Mouse (Mus musculus): Measurements from ENCODE around the gene Asf1b.
"Not testable (repeated sequence)": the region's sequence is repeated elsewhere in the genome, so short reads cannot be mapped to it uniquely, and the experiment has no call there.

The Asf1b gene

GRCm38 (mm10) chr8:83996567-83997505 is 41.5 kb downstream of the Asf1b start:
- peak; percentile 83 for DNase-seq (ENCODE audit: low read depth)

- DNase-seq (ENCODE audit: low read depth) = peak; percentile 68
These were observed 42.3 kb downstream of the Asf1b start, which contains the start of gene Samd1 for GRCm38 (mm10) chr8:83997511-83998141. TSS of gene Samd1 (plus strand) at chr8:83997672.

GRCm38 (mm10) chr8:83998231-83999056 is 43.1 kb downstream of the Asf1b start:
- DNase-seq (ENCODE audit: low read depth) = peak; percentile 85

- DNase-seq (ENCODE audit: low read depth) = no peak
These were observed 43.9 kb downstream of the Asf1b start for GRCm38 (mm10) chr8:83999057-83999705.

GRCm38 (mm10) chr8:83999825-84000224 is 44.5 kb downstream of the Asf1b start:
- DNase-seq (ENCODE audit: low read depth) = no peak

- DNase-seq (ENCODE audit: low read depth) = no peak
These were observed 46.1 kb downstream of the Asf1b start, which contains the start of gene 1700067K01Rik for GRCm38 (mm10) chr8:84001281-84002000. TSS of gene 1700067K01Rik (plus strand) at chr8:84001502.

- DNase-seq (ENCODE audit: low read depth) = no peak
These were observed 47.8 kb downstream of the Asf1b start for GRCm38 (mm10) chr8:84002957-84003611.

- no peak for DNase-seq (ENCODE audit: low read depth)
These were observed 48.4 kb downstream of the Asf1b start for GRCm38 (mm10) chr8:84003612-84004246.

- peak; percentile 97 for DNase-seq (ENCODE audit: low read depth)
These were observed 49.4 kb downstream of the Asf1b start for GRCm38 (mm10) chr8:84004533-84005201.

GRCm38 (mm10) chr8:84005502-84005901 is 50.2 kb downstream of the Asf1b start:
- DNase-seq (ENCODE audit: low read depth) = not testable (repeated sequence)

GRCm38 (mm10) chr8:84008362-84008761 is 53.1 kb downstream of the Asf1b start:
- no peak for DNase-seq (ENCODE audit: low read depth)

GRCm38 (mm10) chr8:84009876-84010275 is 54.6 kb downstream of the Asf1b start:
- DNase-seq (ENCODE audit: low read depth) = peak; percentile 87

GRCm38 (mm10) chr8:84010625-84011611 is 55.6 kb downstream of the Asf1b start:
- peak; percentile 83 for DNase-seq (ENCODE audit: low read depth)

- peak; percentile 51 for DNase-seq (ENCODE audit: low read depth)
These were observed 56.6 kb downstream of the Asf1b start, which contains the start of gene 2210011C24Rik for GRCm38 (mm10) chr8:84011705-84012498. TSS of gene 2210011C24Rik (minus strand) at chr8:84012171.

GRCm38 (mm10) chr8:84012499-84013165 is 57.3 kb downstream of the Asf1b start:
- no peak for DNase-seq (ENCODE audit: low read depth)

GRCm38 (mm10) chr8:84015833-84016232 is 60.5 kb downstream of the Asf1b start:
- no peak for DNase-seq (ENCODE audit: low read depth)

Measured in naive thymus-derived CD4-positive, alpha-beta T cell, adult 2 months (primary cell).